Mouse (Mus musculus) spleen, adult 12 weeks (tissue): ENCODE results near the gene Ryr1.
"Not testable (repeated sequence)": the region's sequence is repeated elsewhere in the genome, so short reads cannot be mapped to it uniquely, and the experiment has no call there.

Experiments
- DNase-seq: peaks from one replicate; pipeline ENCODE4 v3.0.0; 2022; ENCODE audit warnings: low spot score

The Ryr1 gene

GRCm38 (mm10) chr7:29146625-29147367 is 21.8 kb upstream of the Ryr1 start:
- DNase-seq = no peak

- no peak for DNase-seq
Measured at GRCm38 (mm10) chr7:29144006-29144405, 19.0 kb upstream of the Ryr1 start.

GRCm38 (mm10) chr7:29141416-29141815 is 16.4 kb upstream of the Ryr1 start:
- DNase-seq = no peak

- not testable (repeated sequence) for DNase-seq
Measured at GRCm38 (mm10) chr7:29139237-29139636, 14.3 kb upstream of the Ryr1 start.

GRCm38 (mm10) chr7:29137429-29137828 is 12.4 kb upstream of the Ryr1 start:
- DNase-seq = no peak

- peak; percentile 40 for DNase-seq
Measured at GRCm38 (mm10) chr7:29134693-29135386, 9.9 kb upstream of the Ryr1 start, which contains the start of gene Rasgrp4. Rasgrp4 (plus strand) TSS chr7:29134851.

GRCm38 (mm10) chr7:29134230-29134629 is 9.3 kb upstream of the Ryr1 start:
- no peak for DNase-seq

GRCm38 (mm10) chr7:29128725-29129124 is 3.7 kb upstream of the Ryr1 start:
- DNase-seq = no peak

- peak; percentile 41 for DNase-seq
Measured at GRCm38 (mm10) chr7:29126173-29126915, 1.4 kb upstream of the Ryr1 start.

- DNase-seq = no peak
Measured at GRCm38 (mm10) chr7:29123531-29124358, 1.2 kb downstream of the Ryr1 start.

- no peak for DNase-seq
Measured at GRCm38 (mm10) chr7:29122821-29123220, 2.2 kb downstream of the Ryr1 start.

GRCm38 (mm10) chr7:29119526-29119925 is 5.5 kb downstream of the Ryr1 start:
- DNase-seq = no peak

GRCm38 (mm10) chr7:29118142-29118851 is 6.7 kb downstream of the Ryr1 start:
- no peak for DNase-seq

GRCm38 (mm10) chr7:29108992-29109955 is 15.7 kb downstream of the Ryr1 start:
- no peak for DNase-seq

GRCm38 (mm10) chr7:29101286-29102017 is 23.5 kb downstream of the Ryr1 start:
- no peak for DNase-seq

GRCm38 (mm10) chr7:29097131-29097530 is 27.8 kb downstream of the Ryr1 start:
- no peak for DNase-seq

GRCm38 (mm10) chr7:29088817-29089216 is 36.2 kb downstream of the Ryr1 start:
- no peak for DNase-seq

- DNase-seq = no peak
Measured at GRCm38 (mm10) chr7:29086902-29087301, 38.1 kb downstream of the Ryr1 start.

- DNase-seq = no peak
Measured at GRCm38 (mm10) chr7:29085981-29086380, 39.0 kb downstream of the Ryr1 start.
